Mouse (Mus musculus) v-Abl transformed pro-B cells (cell line): ENCODE results near the gene Stab2.

Source experiments
- in situ Hi-C, 2 experiments: fragments of 400-800 bp; cut with MboI; formaldehyde crosslinking; loops; one replicate each; pipeline ENCODE4 v1.15.1; 2025; ENCODE audit not compliant: unreplicated experiment in 2 of 2

The Stab2 gene

GRCm38 (mm10) chr10:86992238-86992976 lies 15.4 kb downstream of the Stab2 start:
- in situ Hi-C loops: no loop called here

GRCm38 (mm10) chr10:86990666-86991065 lies 17.2 kb downstream of the Stab2 start:
- in situ Hi-C loops: no loop called here

DNA sequence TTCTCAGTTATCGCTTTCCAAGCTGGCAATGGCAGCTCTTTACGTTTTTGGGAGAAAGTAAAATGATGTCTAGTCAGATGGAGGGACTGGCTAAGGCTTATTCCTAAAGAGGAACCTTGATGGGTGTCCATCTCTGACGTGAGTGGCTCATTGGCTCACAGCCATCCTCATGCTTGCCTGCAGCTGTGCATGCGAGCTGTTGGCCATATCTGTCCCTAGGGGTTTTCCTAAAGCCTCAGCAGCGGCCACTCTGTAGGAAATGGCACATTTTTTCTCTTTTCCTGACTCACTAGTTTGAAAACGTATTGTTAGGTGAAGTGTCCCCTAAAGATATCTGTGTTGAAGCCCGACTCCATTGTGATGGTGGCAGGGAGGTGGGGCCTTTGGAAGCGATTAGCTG lies 18.0 kb downstream of the Stab2 start:
- in situ Hi-C loops: no loop called here

- in situ Hi-C loops: no loop called here
Observed at GRCm38 (mm10) chr10:86976001-86976726, 31.7 kb downstream of the Stab2 start.

GRCm38 (mm10) chr10:86973276-86973675 lies 34.5 kb downstream of the Stab2 start:
- in situ Hi-C loops: loop anchor here (25.0 kb wide), 2 partner anchors 211 to 336 kb away; partner anchors contain the start of gene Gm49358 (in 1 of the 2)

GRCm38 (mm10) chr10:86972503-86972826 lies 35.4 kb downstream of the Stab2 start:
- in situ Hi-C loops: loop anchor here (25.0 kb wide), 2 partner anchors 210 to 335 kb away; partner anchors contain the start of gene Gm49358 (in 1 of the 2)

DNA sequence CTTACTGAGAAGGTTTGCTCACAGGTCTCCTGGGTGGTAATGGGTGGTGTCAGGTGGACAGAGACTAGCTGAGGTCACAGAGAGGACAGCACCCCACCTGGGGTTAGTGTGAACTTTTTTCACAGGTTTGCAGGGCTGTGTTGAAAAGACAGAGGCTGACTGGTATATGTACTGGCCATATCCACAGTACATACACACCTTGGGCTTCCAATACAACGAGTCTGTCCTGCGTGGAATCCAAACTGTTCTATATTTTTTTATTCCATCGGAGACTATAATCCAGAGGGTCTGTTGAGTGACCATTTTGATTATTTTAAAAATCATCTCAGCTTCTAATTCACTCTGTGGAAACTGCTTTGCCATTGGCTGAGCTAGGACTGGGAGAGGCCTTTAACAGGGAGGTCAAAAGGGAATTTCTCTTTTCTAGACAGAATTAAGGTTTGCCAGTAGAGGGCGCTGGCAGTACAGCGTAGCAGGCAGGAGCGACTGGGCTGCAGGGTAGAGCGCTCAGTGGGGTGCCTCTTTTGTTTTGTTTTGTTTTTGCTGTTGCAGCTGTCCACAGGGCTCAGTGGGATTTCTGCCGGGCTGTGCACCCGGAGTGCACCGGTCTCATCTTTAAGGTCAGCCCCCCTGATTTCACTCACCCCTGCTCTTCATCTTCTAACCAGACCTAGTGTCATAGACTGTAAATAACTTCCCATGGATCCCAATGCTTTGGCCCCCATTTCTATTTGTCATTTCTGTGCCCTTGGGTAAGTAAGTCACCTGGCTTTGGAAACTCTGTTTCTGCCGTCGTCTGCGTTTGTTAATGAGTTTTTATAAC lies 35.9 kb downstream of the Stab2 start:
- in situ Hi-C loops: loop anchor here (25.0 kb wide), 2 partner anchors 210 to 335 kb away; partner anchors contain the start of gene Gm49358 (in 1 of the 2)

- in situ Hi-C loops: loop anchor here (25.0 kb wide), 2 partner anchors 207 to 332 kb away; partner anchors contain the start of gene Gm49358 (in 1 of the 2)
Observed at GRCm38 (mm10) chr10:86969346-86969745, 38.5 kb downstream of the Stab2 start.

DNA sequence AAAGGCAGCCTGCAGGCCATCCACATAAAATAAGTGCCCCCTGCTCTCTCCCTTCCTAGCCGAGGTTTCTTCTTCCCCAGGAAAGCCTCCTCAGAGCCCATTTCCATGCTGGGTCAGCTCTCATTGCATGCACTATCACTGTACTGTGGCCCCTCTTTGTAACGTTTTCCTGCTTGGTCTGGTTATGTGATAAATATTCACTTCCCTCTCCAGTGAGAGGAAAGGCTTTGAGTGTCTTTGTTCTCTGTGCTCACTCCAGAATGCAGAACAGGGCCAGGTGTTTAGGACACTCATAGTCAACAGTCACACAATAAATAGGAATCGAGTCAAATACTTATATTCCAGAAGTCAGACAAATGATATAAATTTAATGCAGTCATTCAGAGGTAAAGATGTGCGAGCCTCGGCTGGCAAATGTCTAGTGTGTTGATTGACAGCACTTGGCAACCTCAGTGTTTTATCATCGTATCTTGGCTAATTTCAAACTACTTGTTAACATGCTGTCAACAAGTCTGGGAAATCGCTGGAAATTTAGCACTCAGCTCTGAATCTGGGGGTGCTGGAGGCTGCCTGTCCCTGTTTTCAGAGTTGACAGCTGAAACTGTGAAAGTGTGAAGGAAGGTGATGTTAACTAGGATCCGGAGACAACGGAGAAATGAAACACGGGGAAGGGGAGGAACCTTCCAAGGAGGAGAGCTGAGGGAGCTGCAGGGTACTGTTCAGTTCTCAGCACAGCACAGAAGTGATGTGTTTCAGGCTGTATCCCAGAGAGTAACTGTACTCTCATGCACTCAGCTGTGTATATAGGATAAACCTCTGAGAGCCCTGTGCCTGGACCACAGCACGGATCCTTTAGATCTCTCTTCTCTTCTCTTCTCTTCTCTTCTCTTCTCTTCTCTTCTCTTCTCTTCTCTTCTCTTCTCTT lies 46.0 kb downstream of the Stab2 start:
- in situ Hi-C loops: loop anchor here (25.0 kb wide), 2 partner anchors 200 to 325 kb away; partner anchors contain the start of gene Gm49358 (in 1 of the 2)

DNA sequence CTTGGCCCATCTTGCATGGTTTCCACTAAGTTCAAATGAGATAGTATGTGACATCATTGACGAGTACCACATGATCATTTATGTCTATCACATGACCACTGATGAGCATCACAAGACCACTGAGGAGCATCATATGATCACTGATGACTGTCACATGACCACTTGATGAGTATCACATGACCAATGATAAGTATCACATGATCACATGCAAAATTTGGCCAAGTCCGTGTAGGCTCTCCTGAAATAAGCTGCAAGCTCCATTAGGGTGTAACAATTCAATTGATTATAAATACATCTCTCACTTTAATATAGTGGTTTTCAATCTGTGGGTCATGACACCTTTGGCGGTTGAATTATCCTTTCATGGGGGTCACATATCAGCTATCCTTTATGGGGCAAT lies 52.5 kb downstream of the Stab2 start:
- in situ Hi-C loops: loop anchor here (25.0 kb wide), 2 partner anchors 193 to 318 kb away; partner anchors contain the start of gene Gm49358 (in 1 of the 2)

GRCm38 (mm10) chr10:86952696-86953095 lies 55.1 kb downstream of the Stab2 start:
- in situ Hi-C loops: loop anchor here (25.0 kb wide), 2 partner anchors 190 to 315 kb away; partner anchors contain the start of gene Gm49358 (in 1 of the 2)

GRCm38 (mm10) chr10:86950806-86951205 lies 57.0 kb downstream of the Stab2 start:
- in situ Hi-C loops: loop anchor here (25.0 kb wide), 2 partner anchors 189 to 314 kb away; partner anchors contain the start of gene Gm49358 (in 1 of the 2)

GRCm38 (mm10) chr10:86949886-86950285 lies 57.9 kb downstream of the Stab2 start:
- in situ Hi-C loops: loop anchor here (25.0 kb wide), 2 partner anchors 188 to 313 kb away; partner anchors contain the start of gene Gm49358 (in 1 of the 2)

DNA sequence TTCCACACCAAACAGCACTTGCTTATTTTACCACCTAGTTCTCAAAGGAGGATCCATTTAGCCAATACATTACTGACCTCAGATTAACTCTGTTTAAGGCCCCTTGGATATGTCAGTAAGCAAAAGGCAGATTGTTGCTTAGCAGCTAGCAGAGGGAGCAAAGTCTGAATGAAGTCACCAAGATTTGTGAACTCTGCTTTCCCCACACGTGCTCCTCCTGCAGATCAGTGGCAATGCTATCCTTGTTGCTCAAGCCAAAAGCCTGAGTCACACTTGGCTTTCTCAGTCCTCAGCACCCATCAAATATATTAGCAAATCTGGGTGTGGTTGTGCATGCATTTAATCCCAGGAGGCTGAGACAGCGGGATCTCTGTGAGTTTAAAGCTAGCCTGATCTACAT lies 60.3 kb downstream of the Stab2 start:
- in situ Hi-C loops: no loop called here

- in situ Hi-C loops: no loop called here
Observed at GRCm38 (mm10) chr10:86940591-86940990, 67.2 kb downstream of the Stab2 start.

DNA sequence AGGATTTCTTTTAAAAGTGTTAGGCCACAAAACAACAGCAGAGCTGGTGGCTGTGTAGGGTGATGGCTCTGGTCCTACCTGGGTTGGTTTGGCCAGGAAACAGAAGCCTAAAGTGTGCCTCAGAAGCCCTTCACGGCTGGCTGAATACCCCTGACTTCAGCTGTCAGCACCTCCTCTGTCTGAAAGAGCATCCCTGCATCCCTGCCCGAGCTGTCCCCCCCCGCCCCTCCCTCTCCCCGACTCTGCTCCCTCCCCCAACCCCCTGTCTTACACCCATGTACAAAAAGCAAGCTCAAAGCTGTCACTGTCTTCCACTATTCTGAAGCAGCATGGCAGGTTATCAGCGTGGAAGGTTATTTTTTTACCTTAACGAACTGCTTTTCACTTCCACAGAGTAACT lies 73.4 kb downstream of the Stab2 start:
- in situ Hi-C loops: no loop called here

GRCm38 (mm10) chr10:86933906-86934305 lies 73.9 kb downstream of the Stab2 start:
- in situ Hi-C loops: no loop called here

DNA sequence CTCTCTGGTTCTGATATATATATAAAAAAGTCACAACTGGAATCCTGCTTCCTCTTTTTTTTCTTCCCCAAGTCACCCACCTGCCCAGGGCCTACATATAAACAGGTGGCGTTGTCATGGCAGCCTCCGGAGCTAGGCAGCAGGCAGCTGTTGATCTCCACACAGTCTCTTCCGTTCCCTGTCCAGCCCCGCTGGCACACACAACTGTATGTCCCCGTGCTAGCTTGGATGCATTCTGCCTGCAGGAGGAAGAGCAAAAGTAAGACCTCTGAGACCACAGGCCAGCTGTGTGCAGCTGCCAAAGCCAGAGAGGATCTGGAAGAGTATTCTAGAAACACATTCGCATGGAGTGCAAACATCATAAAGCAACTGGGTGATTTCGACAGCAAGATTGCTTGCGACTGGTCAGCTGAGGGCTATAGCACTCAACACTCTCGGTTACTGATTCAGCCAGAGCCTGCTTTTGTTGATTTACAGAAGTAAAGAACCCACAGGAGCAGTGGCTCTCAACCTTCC lies 74.6 kb downstream of the Stab2 start:
- in situ Hi-C loops: no loop called here

GRCm38 (mm10) chr10:86923602-86924001 lies 84.2 kb downstream of the Stab2 start:
- in situ Hi-C loops: no loop called here
